ENCODE assay signal across 23 mouse cellular contexts in the genomic region with DNA sequence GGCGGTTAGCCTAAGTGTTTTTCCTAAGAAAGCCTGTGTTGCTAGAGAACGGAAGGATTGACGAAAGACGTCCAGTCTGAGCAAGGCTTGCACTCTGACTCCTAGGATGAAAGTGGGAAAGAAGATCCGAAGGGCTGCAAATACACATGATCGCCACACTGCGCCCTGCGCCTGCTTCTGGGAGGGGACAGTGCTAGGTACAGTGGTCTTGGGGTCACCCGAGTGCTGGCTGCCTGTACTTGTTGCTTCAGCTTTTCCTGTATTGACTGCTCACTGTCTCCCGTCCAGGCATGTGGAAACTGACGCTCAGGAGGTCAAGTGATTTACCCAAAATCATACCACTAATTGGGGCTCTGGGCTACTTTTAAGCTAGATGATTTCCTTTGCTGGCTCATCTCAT.
DNase-seq lines count a peak whose midpoint lies in the region; ATAC-seq and TF ChIP-seq lines count a peak whose summit lies in the region.
"Had no signal": no experiment of that assay in that cellular context is flagged by ENCODE, and none has a peak within 500 bp of the region (broad histone marks: within the 10 kb centered on the region; RNA-seq: fewer than 3 reads in every experiment).

No protein-coding gene starts in this region.

- peaks cover 11% of the 10 kb centered on the region for H3K9me3 ChIP-seq in forebrain, embryonic 10.5 days
- H3K9me3 ChIP-seq in forebrain, postnatal 0 days (ENCODE audit: low read length), result no peaks in the 10 kb centered on the region
- H3K9me3 ChIP-seq in midbrain, embryonic 10.5 days (replicated peaks), result peaks cover 13% of the 10 kb centered on the region
- H3K9me3 ChIP-seq in midbrain, postnatal 0 days (ENCODE audit: low read length), result no peaks in the 10 kb centered on the region
- no peaks in the 10 kb centered on the region for H3K9me3 ChIP-seq in midbrain, embryonic 12.5 days
- H3K9me3 ChIP-seq: limb, embryonic 15.5 days; liver, embryonic 15.5 days; lung, embryonic 15.5 days; neural tube, embryonic 15.5 days had no signal

- H3K27ac ChIP-seq in forebrain, embryonic 10.5 days, result peak overlapping the region; percentile 70
- no peak overlapping the region for H3K27ac ChIP-seq in forebrain, postnatal 0 days (ENCODE audit: low read depth, low read length)
- peak overlapping the region; percentile 57 for H3K27ac ChIP-seq in midbrain, embryonic 10.5 days (replicated peaks)
- no peak overlapping the region for H3K27ac ChIP-seq in midbrain, postnatal 0 days (ENCODE audit: low read depth, low read length)
- peak overlapping the region; percentile 25; the same call in 1 of the 2 replicates for H3K27ac ChIP-seq in midbrain, embryonic 12.5 days (replicated peaks)
- H3K27ac ChIP-seq: embryonic facial prominence, embryonic 10.5 days; hindbrain, postnatal 0 days; limb, embryonic 15.5 days; liver, embryonic 15.5 days; lung, embryonic 15.5 days; neural tube, embryonic 15.5 days had no signal

- no peak overlapping the region for H3K4me3 ChIP-seq in forebrain, embryonic 10.5 days
- H3K4me3 ChIP-seq in forebrain, postnatal 0 days (ENCODE audit: low read depth, low read length), result no peak overlapping the region
- no peak overlapping the region for H3K4me3 ChIP-seq in midbrain, embryonic 10.5 days
- H3K4me3 ChIP-seq in midbrain, postnatal 0 days (ENCODE audit: low read depth, low read length), result no peak overlapping the region
- H3K4me3 ChIP-seq in midbrain, embryonic 12.5 days, result no peak overlapping the region
- H3K4me3 ChIP-seq: embryonic facial prominence, embryonic 10.5 days; limb, embryonic 15.5 days; liver, embryonic 15.5 days; lung, embryonic 15.5 days; neural tube, embryonic 15.5 days had no signal

- TF ChIP-seq CTCF in forebrain, postnatal 0 days (IDR thresholded peaks at IDR 0.05; ENCODE audit: low read depth), result no peak
- no peak for TF ChIP-seq CTCF in midbrain, postnatal 0 days (IDR thresholded peaks at IDR 0.05)

- no peak for ATAC-seq in forebrain, postnatal 0 days
- ATAC-seq in midbrain, postnatal 0 days (ENCODE audit: low FRiP score), result no peak
- ATAC-seq in midbrain, embryonic 12.5 days (ENCODE audit: low FRiP score, low read depth), result peak; percentile 73
- ATAC-seq: activated CD4-positive, CD25-positive, alpha-beta regulatory T cell, adult 4 months; intestine, embryonic 16.5 days had no signal

- WGBS in forebrain, embryonic 10.5 days, result 60% methylated on average over 11 of the region's 11 CpGs
- 44% methylated on average over 11 of the region's 11 CpGs for WGBS in forebrain, postnatal 0 days
- 65% methylated on average over 11 of the region's 11 CpGs for WGBS in midbrain, embryonic 10.5 days
- WGBS in midbrain, postnatal 0 days, result 69% methylated on average over 11 of the region's 11 CpGs
- 55% methylated on average over 11 of the region's 11 CpGs for WGBS in midbrain, embryonic 12.5 days

- peaks cover 15% of the 10 kb centered on the region for H3K36me3 ChIP-seq in forebrain, embryonic 10.5 days (replicated peaks)
- no peaks in the 10 kb centered on the region for H3K36me3 ChIP-seq in forebrain, postnatal 0 days (ENCODE audit: insufficient read depth)
- H3K36me3 ChIP-seq in midbrain, embryonic 10.5 days, result peaks cover 13% of the 10 kb centered on the region
- no peaks in the 10 kb centered on the region for H3K36me3 ChIP-seq in midbrain, postnatal 0 days (ENCODE audit: insufficient read depth, low read length)
- H3K36me3 ChIP-seq in midbrain, embryonic 12.5 days, result no peaks in the 10 kb centered on the region
- H3K36me3 ChIP-seq: limb, embryonic 15.5 days; liver, embryonic 15.5 days; lung, embryonic 15.5 days; neural tube, embryonic 15.5 days had no signal

- peaks cover 29% of the 10 kb centered on the region for H3K4me1 ChIP-seq in forebrain, embryonic 10.5 days
- H3K4me1 ChIP-seq in forebrain, postnatal 0 days (ENCODE audit: insufficient read depth), result peaks cover 10% of the 10 kb centered on the region; the same call in 1 of the 2 replicates
- H3K4me1 ChIP-seq in midbrain, embryonic 10.5 days, result peaks cover 27% of the 10 kb centered on the region
- no peaks in the 10 kb centered on the region; the same call in 1 of the 2 replicates for H3K4me1 ChIP-seq in midbrain, postnatal 0 days (ENCODE audit: insufficient read depth, low read length)
- H3K4me1 ChIP-seq in midbrain, embryonic 12.5 days, result peaks cover 26% of the 10 kb centered on the region
- H3K4me1 ChIP-seq: liver, embryonic 15.5 days; lung, embryonic 15.5 days had no signal

- no peak for DNase-seq in forebrain, embryonic 10.5 days (ENCODE audit: extremely low spot score, low spot score)
- no peak for DNase-seq in forebrain, postnatal 0 days
- DNase-seq in midbrain, embryonic 10.5 days (ENCODE audit: low spot score), result peak; percentile 27
- DNase-seq in midbrain, postnatal 0 days (ENCODE audit: low spot score), result no peak
- peak; percentile 38 for DNase-seq in retina, postnatal 1 day
- no peak for DNase-seq in ovary, postnatal 10 days (ENCODE audit: low spot score)
- DNase-seq in cerebellum, adult 18-20 months, result no peak
- DNase-seq: adrenal gland, adult 8-10 months; cerebellum, adult 11-12 months; gastrocnemius, postnatal 36 days; kidney, adult 9 months; kidney, postnatal 36 days; right cerebral cortex, postnatal 25 days; spleen, adult 18-20 months had no signal

- no peak overlapping the region for H3K4me2 ChIP-seq in forebrain, postnatal 0 days (ENCODE audit: low read depth)
- no peak overlapping the region for H3K4me2 ChIP-seq in midbrain, postnatal 0 days (ENCODE audit: low read depth, low read length, poor library complexity, severe bottlenecking)
- no peak overlapping the region; the same call in 1 of the 2 replicates for H3K4me2 ChIP-seq in midbrain, embryonic 12.5 days (replicated peaks)
- H3K4me2 ChIP-seq: limb, embryonic 15.5 days; liver, embryonic 15.5 days; lung, embryonic 15.5 days; neural tube, embryonic 15.5 days had no signal

- H3K27me3 ChIP-seq in forebrain, embryonic 10.5 days (ENCODE audit: poor library complexity, severe bottlenecking), result no peaks in the 10 kb centered on the region
- H3K27me3 ChIP-seq in forebrain, postnatal 0 days (ENCODE audit: insufficient read depth, low read length), result no peaks in the 10 kb centered on the region
- H3K27me3 ChIP-seq in midbrain, embryonic 10.5 days (ENCODE audit: low read depth, poor library complexity, severe bottlenecking), result no peaks in the 10 kb centered on the region
- no peaks in the 10 kb centered on the region for H3K27me3 ChIP-seq in midbrain, postnatal 0 days (ENCODE audit: insufficient read depth, low read length)
- H3K27me3 ChIP-seq in midbrain, embryonic 12.5 days, result peaks cover 8% of the 10 kb centered on the region; the same call in 1 of the 2 replicates
- H3K27me3 ChIP-seq: limb, embryonic 15.5 days; liver, embryonic 15.5 days; lung, embryonic 15.5 days; neural tube, embryonic 15.5 days had no signal

- no peak overlapping the region for H3K9ac ChIP-seq in forebrain, postnatal 0 days
- no peak overlapping the region for H3K9ac ChIP-seq in midbrain, postnatal 0 days (replicated peaks; ENCODE audit: low read length, poor library complexity, severe bottlenecking)
- H3K9ac ChIP-seq in midbrain, embryonic 12.5 days (replicated peaks), result no peak overlapping the region
- H3K9ac ChIP-seq: limb, embryonic 15.5 days; liver, embryonic 15.5 days; lung, embryonic 15.5 days; neural tube, embryonic 15.5 days had no signal

Comparison
In these comparisons a context has a peak if more than half of its experiments do, and no peak if none do; other contexts are left out.
1. DNase-seq: peak in midbrain, embryonic 10.5 days (single experiment) and retina, postnatal 1 day (single experiment); none in forebrain, embryonic 10.5 days (single experiment), forebrain, postnatal 0 days (single experiment), midbrain, postnatal 0 days (single experiment), ovary, postnatal 10 days (single experiment) and cerebellum, adult 18-20 months (0 of 2).
2. H3K27ac ChIP-seq: peak in forebrain, embryonic 10.5 days (single experiment), midbrain, embryonic 10.5 days (single experiment) and midbrain, embryonic 12.5 days (single experiment); none in forebrain, postnatal 0 days (single experiment) and midbrain, postnatal 0 days (single experiment).